Mouse (Mus musculus): ENCODE measurements around the gene Timm10. TPM values are rescaled to one million over a fixed set of nuclear protein-coding genes. Genes with fewer than 3 reads are reported as not detected.

The Timm10 gene
- polyA plus RNA-seq, 1 experiment from 2014 or later: 61.9 TPM

GRCm38 (mm10) chr2:84843654-84844053, 16.9 kb downstream of the Timm10 start:
- H3K9ac ChIP-seq: no peak overlapping the region
- 88% methylated on average over 6 of the region's 6 CpGs for WGBS
- ATAC-seq (ENCODE audit: low FRiP score): no peak
- no peaks in the 10 kb centered on the region for H3K9me3 ChIP-seq
- peaks cover 24% of the 10 kb centered on the region for H3K4me1 ChIP-seq (replicated peaks)
- no peak overlapping the region for H3K4me2 ChIP-seq
- H3K27me3 ChIP-seq: peaks cover 34% of the 10 kb centered on the region
- no peaks in the 10 kb centered on the region for H3K36me3 ChIP-seq
- H3K27ac ChIP-seq: no peak overlapping the region
- no peak overlapping the region for H3K4me3 ChIP-seq

DNA sequence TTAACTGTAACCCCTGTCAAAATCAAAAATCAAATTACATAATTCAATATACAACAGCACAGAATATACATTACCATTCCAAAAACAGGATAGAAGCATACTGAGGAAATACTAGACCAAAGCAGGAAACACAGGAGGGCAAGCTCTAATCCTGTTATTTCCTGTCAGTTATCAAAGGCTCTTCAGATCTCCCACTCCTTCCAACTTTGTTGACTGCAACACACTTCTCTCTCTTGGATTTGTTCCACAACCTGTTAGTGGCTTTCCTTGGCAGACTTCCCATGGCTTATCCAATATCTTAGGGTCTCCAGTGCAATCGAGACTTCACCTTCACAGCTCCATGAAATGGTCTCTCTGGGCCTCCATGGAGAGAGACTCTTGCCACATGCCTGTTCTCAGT, 18.4 kb downstream of the Timm10 start:
- Histone ChIP-seq H3K4me2 (no peak overlapping the region), H3K9ac (no peak overlapping the region), H3K9me3 (no peaks in the 10 kb centered on the region), H3K36me3 (no peaks in the 10 kb centered on the region), H3K4me1 (replicated peaks) (peaks cover 10% of the 10 kb centered on the region), H3K27ac (no peak overlapping the region), H3K27me3 (peaks cover 18% of the 10 kb centered on the region), H3K4me3 (no peak overlapping the region)
- 90% methylated on average over 1 of the region's 1 CpGs for WGBS
- ATAC-seq (ENCODE audit: low FRiP score): no peak

GRCm38 (mm10) chr2:84850407-84851129, 23.8 kb downstream of the Timm10 start:
- Histone ChIP-seq H3K9me3 (no peaks in the 10 kb centered on the region), H3K36me3 (no peaks in the 10 kb centered on the region), H3K4me2 (peak overlapping the region; percentile 35; the same call in 1 of the 2 replicates), H3K4me3 (no peak overlapping the region), H3K4me1 (replicated peaks) (peaks cover 6% of the 10 kb centered on the region), H3K27ac (no peak overlapping the region), H3K27me3 (no peaks in the 10 kb centered on the region), H3K9ac (no peak overlapping the region)
- 68% methylated on average over 7 of the region's 7 CpGs for WGBS
- no peak for ATAC-seq (ENCODE audit: low FRiP score)

DNA sequence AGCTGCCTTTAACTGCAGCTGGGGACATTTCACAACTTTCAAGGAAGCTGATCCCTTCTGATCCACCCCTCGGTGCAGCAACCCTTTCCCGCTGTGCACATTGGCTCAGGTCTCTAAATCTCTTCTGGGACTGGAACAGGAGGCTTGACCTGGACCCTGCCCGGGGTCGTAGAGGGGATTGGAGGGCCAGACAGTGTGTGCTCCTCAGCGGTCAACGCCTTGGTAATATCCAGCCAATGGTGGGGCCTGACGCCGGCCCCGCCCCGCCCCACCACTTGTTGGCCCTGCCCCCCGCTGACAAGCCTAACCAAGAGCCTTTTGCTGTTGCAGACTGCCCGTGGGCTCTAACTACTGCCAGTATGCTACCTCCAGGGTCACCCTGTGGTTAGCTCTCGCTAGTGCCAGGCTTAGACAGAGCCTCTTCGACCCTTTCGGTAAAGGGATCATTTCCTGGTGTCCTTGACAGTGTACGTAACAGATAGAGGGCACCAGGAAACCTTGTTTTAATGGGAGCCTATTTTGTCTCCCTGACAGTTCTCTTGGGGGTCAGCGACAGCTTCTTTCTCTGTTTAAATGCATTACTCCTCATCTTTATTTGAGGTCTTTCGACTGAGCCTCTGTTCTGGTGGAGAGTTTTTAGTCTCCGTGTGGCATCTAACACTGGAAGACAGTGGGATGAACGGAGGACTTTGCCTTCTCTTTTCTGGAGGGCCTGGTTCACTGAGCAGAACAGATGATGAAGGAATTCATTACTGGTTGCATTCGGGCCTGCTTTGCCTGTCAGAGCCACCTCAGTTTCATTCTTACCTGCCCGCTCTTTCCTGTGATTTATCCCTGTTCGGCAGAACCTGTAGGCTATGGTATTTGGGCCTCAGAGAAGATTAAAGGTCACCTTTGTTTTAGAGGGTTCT, 24.6 kb downstream of the Timm10 start:
- Histone ChIP-seq H3K4me1 (replicated peaks) (peaks cover 6% of the 10 kb centered on the region), H3K4me3 (no peak overlapping the region), H3K27me3 (no peaks in the 10 kb centered on the region), H3K27ac (no peak overlapping the region), H3K4me2 (peak overlapping the region; percentile 35), H3K9ac (peak overlapping the region; percentile 35; the same call in 1 of the 2 replicates), H3K36me3 (no peaks in the 10 kb centered on the region), H3K9me3 (no peaks in the 10 kb centered on the region)
- ATAC-seq (ENCODE audit: low FRiP score): no peak
- 34% methylated on average over 23 of the region's 23 CpGs for WGBS

DNA sequence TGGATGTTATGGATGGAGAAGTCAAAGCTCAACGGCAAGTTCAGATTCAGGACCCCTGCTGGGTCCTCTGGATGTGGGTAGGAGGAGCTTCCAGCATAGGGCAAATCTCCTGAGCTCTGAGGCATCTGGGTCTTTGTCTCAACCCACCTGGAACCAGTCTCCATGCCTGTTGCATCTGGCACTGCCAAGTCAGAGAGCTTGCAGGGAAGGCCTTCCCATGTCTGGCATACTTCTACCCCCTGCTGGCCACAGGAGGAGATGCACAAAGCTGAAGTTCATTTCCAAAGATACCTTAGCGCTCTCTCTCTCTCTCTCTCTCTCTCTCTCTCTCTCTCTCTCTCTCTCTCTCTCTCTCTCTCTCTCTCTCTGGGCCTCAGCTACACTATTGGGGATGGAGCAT, 28.9 kb downstream of the Timm10 start:
- Histone ChIP-seq H3K4me3 (no peak overlapping the region), H3K9ac (no peak overlapping the region), H3K9me3 (no peaks in the 10 kb centered on the region), H3K36me3 (no peaks in the 10 kb centered on the region; the same call in 1 of the 2 replicates), H3K27ac (no peak overlapping the region), H3K4me1 (replicated peaks) (peaks cover 6% of the 10 kb centered on the region), H3K4me2 (no peak overlapping the region), H3K27me3 (no peaks in the 10 kb centered on the region)
- WGBS: 73% methylated on average over 2 of the region's 2 CpGs
- peak; percentile 49; the same call in 1 of the 2 replicates for ATAC-seq (ENCODE audit: low FRiP score)

DNA sequence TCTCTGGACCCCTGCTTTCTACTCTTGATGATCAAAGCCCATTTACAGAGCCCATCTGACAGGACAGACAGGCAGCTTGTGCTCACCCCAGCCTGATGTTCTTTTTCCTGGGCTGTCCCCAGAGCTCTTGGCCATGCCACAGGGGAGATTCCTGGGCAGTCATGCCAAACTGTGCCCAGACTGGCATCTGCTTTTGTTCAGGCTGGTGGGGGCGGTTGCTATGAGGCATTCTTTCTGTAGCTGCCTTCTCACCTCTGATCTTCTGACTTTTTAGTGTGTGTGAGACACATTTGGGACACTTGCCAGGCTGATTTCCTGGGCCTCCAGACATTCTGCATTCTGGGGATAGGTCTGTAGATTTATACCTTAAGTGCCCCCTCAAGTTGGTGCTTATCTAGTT, 31.8 kb downstream of the Timm10 start:
- Histone ChIP-seq H3K36me3 (no peaks in the 10 kb centered on the region; the same call in 1 of the 2 replicates), H3K27ac (no peak overlapping the region), H3K27me3 (no peaks in the 10 kb centered on the region), H3K9ac (no peak overlapping the region), H3K4me2 (no peak overlapping the region), H3K9me3 (no peaks in the 10 kb centered on the region), H3K4me3 (no peak overlapping the region), H3K4me1 (replicated peaks) (no peaks in the 10 kb centered on the region)
- no peak for ATAC-seq (ENCODE audit: low FRiP score)
- 94% methylated on average over 1 of the region's 1 CpGs for WGBS

DNA sequence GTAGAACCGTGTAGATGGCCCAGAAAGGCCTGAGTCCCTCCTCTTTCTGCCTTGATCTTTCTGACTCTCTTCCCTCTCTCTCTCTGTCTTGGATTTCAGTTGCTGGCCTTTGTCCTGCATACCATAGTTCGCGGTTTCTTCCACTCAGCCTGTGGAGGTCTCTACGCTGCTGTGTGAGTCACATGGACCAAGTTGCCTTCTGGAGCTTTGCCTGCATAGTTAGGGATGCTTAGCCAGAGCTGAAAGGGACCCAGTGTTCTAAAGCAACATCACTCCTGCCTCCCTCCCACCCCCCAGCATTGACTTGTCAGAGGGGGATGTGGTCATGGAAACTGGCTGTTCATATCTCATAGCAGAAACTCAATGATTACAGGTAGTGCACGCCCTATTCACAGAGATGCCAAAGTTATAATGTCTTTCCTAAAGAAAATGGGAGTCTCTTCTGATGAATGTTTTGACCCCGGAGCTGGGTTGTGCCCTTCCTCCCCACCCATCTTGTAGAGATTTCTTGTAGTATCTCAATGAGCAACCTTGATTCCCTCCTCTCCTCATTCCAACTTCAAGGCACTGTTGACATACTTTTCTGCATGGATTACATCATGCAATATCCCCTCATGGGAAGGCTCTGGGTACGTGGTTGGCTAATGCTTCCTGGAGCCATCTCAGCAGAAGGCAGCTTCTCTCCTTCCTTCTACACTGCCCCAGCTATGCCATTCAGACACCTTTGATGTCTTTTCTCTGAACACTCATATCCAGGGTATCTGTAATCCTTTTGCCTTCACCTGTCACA, 33.4 kb downstream of the Timm10 start:
- Histone ChIP-seq H3K27ac (no peak overlapping the region), H3K27me3 (peaks cover 5% of the 10 kb centered on the region; the same call in 1 of the 2 replicates), H3K4me3 (no peak overlapping the region), H3K9ac (no peak overlapping the region), H3K4me1 (replicated peaks) (no peaks in the 10 kb centered on the region), H3K4me2 (no peak overlapping the region), H3K36me3 (no peaks in the 10 kb centered on the region; the same call in 1 of the 2 replicates), H3K9me3 (no peaks in the 10 kb centered on the region)
- ATAC-seq (ENCODE audit: low FRiP score): no peak
- WGBS: 83% methylated on average over 7 of the region's 7 CpGs

- no peaks in the 10 kb centered on the region; the same call in 1 of the 2 replicates for H3K36me3 ChIP-seq
- no peak for ATAC-seq (ENCODE audit: low FRiP score)
- H3K4me3 ChIP-seq: no peak overlapping the region
- H3K4me1 ChIP-seq (replicated peaks): peaks cover 10% of the 10 kb centered on the region
- H3K9ac ChIP-seq: no peak overlapping the region
- 89% methylated on average over 3 of the region's 3 CpGs for WGBS
- no peaks in the 10 kb centered on the region for H3K9me3 ChIP-seq
- H3K27me3 ChIP-seq: peaks cover 16% of the 10 kb centered on the region
- H3K4me2 ChIP-seq: no peak overlapping the region
- no peak overlapping the region for H3K27ac ChIP-seq
Observed at GRCm38 (mm10) chr2:84861430-84861829, 34.6 kb downstream of the Timm10 start.

GRCm38 (mm10) chr2:84862231-84862630, 35.4 kb downstream of the Timm10 start:
- Histone ChIP-seq H3K36me3 (no peaks in the 10 kb centered on the region; the same call in 1 of the 2 replicates), H3K4me2 (no peak overlapping the region), H3K9ac (no peak overlapping the region), H3K4me3 (no peak overlapping the region), H3K27ac (no peak overlapping the region), H3K27me3 (peaks cover 24% of the 10 kb centered on the region), H3K4me1 (replicated peaks) (peaks cover 11% of the 10 kb centered on the region), H3K9me3 (no peaks in the 10 kb centered on the region)
- 89% methylated on average over 3 of the region's 3 CpGs for WGBS
- ATAC-seq (ENCODE audit: low FRiP score): no peak

- H3K9ac ChIP-seq: peak overlapping the region; percentile 72
- peak; percentile 53 for ATAC-seq (ENCODE audit: low FRiP score)
- no peak overlapping the region for H3K27ac ChIP-seq
- no peaks in the 10 kb centered on the region for H3K36me3 ChIP-seq
- H3K9me3 ChIP-seq: no peaks in the 10 kb centered on the region
- H3K4me2 ChIP-seq: peak overlapping the region; percentile 78
- 1% methylated on average over 45 of the region's 47 CpGs for WGBS
- H3K27me3 ChIP-seq: peaks cover 61% of the 10 kb centered on the region
- H3K4me1 ChIP-seq (replicated peaks): peaks cover 11% of the 10 kb centered on the region
- peak overlapping the region; percentile 44 for H3K4me3 ChIP-seq
Observed at GRCm38 (mm10) chr2:84865616-84866571, 39.1 kb downstream of the Timm10 start.

- Histone ChIP-seq H3K36me3 (no peaks in the 10 kb centered on the region), H3K4me3 (no peak overlapping the region), H3K4me2 (no peak overlapping the region), H3K27me3 (peaks cover 87% of the 10 kb centered on the region), H3K27ac (no peak overlapping the region), H3K9me3 (no peaks in the 10 kb centered on the region), H3K9ac (no peak overlapping the region), H3K4me1 (replicated peaks) (peaks cover 25% of the 10 kb centered on the region)
- ATAC-seq (ENCODE audit: low FRiP score): no peak
- WGBS: 9% methylated on average over 5 of the region's 5 CpGs
Observed at GRCm38 (mm10) chr2:84868521-84868943, 41.7 kb downstream of the Timm10 start.
